Mouse (Mus musculus) left cerebral cortex, postnatal 36 days (tissue): ENCODE data around the gene Lmf1. TPM values are rescaled to one million over a fixed set of nuclear protein-coding genes. Genes with fewer than 3 reads are reported as not detected.

Experiments used
- DNase-seq, 2 experiments: peaks; one replicate each; pipeline ENCODE4 v3.0.0; 2021 to 2022; ENCODE audit warnings: low spot score in 2 of 2, mixed read lengths in 1 of 2
- intact Hi-C: fragments of 180-260 bp; cut with DNase I; formaldehyde crosslinking; loops from one replicate; pipeline ENCODE4 v1.15.1; 2025
- total RNA-seq, 2 experiments: library from RNA; stranded (reverse); gene quantifications; 2 replicates each; pipeline ENCODE4 v1.2.3; 2021

The Lmf1 gene
- total RNA-seq, 2 experiments from 2014 or later = 22.1 to 26.7 TPM

DNA sequence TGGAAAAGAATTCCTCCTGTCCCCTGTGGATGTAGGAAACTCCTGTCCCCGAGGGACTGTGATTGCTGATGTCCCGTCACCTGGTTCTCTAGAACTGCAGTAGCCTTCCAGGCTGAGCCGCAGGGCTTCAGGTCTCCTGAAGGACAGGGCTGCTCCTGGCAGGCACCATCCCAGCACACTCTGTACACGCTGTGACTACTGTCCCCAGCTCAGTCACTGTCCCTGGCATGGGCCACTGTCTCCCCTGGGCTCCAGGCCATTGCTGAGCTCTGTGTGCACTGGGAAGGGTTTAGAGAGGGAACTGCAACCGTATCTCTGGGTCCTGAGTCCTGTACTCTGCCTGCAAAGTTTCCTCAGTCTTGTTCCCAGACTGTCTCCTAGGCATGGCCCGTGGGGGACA, 13.5 kb downstream of the Lmf1 start:
- no peak for DNase-seq
- intact Hi-C loops = no loop called here

DNA sequence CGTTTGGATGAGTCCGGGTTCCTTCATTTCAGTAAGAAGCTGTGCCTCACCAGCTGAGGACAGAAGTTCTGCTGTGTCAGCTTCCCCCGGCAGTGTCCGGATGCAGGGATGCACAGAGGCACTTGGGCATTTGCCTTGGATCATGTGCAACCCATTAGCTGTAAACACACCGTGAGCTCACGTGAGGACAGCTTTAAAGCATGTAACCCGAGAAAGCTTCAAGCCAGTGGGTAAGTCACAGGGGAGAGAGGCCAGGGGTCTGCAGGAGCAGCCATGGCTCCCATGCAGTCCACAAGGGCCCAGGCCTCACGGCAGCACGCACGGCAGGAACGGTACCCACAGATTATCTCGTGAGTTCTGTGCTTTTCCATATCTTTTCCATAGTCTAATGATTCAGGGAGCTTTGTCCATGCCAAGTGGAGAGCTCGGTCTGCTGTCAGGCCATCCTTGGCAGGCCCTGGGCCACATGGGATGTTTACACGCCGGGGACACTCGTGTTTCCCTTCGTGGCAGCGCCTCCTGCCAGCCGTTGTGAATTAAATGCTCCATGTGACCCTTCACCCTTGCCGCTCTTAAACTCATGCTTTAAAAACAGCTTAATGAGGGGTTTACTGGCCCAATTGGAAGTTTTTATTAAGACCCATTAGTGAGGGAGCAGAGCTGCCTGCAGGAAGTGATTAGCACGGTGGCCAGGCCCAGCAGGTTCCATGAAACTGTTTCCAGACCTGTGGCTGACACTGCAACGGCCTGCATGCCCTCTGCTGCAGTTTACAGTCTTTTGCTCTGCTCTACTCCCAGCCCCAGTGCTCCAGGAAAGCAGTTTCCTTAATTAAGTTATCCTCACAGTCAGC, 14.8 kb downstream of the Lmf1 start:
- DNase-seq = no peak
- intact Hi-C loops = no loop called here

DNA sequence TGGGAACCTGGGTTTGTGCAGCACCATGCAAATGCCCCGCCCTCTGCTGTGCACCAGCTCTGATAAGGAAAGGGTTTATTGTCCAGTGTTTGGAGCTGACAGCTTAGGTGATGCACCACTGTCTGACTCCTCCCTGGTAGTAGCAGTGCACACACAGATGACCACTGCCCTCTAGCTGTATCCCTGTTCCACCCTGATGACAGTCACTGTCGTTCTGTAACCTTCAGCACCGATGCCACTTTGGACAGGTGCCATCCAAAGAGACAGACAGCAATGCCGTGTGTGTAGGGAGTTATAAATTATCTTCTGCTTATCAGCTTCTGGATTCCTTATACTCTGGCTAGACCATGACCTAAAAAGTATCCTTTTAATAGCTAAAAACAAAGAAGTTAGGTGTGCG, 16.6 kb downstream of the Lmf1 start:
- no peak for DNase-seq
- intact Hi-C loops = no loop called here

DNA sequence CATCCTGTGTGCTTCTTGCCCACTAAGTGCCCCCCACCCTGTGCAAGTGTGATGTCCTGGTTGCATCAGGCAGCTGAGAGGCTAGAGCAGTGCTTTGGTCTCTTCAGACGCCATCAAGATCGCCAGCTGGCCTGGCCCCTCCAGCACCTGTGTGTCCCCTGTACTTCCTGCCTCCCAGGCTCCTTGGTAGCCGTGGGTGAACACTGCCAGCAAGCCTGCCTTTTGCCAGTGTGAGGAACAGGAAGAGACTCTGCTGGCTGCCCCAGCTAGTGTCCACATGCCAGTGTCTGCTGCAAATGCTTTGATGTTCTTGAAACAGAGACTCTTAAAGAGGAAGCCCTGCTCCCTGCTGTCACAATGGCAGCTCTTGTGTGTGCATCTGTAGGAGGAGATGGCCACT, 18.7 kb downstream of the Lmf1 start:
- intact Hi-C loops = no loop called here
- no peak for DNase-seq

DNA sequence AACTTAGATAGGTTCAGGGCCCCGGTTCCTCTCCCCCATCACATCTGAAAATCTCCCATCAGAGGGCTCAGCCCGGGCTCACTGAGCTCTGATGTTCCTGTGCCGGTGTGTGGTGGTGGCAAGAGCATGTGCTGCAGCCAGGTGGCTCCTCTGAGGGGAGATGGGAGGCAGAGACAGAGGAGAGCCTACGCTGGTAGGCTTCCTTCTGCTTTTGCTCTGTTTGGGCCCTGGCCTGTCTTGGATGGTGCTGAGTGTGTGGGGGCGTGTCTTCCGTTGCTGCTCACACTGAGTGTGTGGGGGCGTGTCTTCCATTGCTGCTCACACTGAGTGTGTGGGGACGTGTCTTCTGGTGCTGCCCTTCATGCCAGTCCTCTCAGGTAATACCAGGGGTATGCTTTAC, 23.5 kb downstream of the Lmf1 start:
- intact Hi-C loops = no loop called here
- peak in 1 of 2 experiments; percentile 40 for DNase-seq

DNA sequence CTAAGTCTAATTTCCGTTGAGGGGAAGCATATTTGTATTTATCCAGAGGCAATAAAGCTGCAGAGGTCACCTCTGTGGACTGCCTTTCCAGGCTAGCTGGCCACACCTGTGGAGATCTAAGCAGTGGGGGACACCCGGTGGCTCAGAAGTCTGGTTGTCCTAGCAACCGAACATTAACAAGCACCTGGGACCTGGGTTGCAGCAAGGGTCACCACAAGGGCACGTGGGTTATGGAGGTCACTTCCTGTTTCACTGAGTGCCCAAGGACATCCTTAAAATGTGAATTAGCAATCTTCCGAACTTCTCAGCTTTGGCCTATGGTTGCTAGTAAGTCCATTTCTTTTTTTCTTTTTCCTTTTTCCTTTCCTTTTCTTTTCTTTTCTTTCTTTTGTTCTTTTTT, 25.3 kb downstream of the Lmf1 start:
- intact Hi-C loops = no loop called here
- DNase-seq = no peak

DNA sequence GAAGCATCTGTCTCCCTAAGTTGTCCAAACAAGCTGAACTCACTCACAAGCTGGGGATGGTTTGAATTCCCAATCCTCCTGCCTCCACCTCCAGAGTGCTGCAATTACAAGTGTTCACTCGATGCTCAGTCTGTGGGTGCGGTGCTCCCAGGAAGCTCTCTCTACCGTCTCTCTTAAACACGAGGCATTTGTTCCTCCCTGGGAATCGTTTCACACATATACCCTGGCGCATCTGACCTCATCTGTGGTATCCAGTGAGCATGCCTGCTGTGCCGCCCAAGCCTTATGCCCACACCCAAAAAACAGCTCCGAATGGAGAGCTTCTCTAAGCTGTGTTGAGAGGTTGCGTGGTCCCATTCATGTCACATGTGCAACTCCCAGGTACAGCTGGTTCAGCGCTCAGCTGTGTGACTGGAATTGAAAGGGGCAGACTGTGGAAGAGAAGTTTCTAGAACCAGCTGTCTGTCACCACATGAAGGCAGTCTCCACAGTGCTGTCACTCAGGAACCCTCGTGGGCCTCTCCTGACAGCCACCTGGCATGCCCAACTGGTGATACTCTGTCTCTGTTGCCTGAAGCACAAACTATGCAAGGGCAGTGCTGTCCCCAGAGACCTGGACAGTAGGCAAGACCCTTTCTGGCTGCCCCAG, 29.4 kb downstream of the Lmf1 start:
- intact Hi-C loops = no loop called here
- peak in 1 of 2 experiments; percentile 51 for DNase-seq

DNA sequence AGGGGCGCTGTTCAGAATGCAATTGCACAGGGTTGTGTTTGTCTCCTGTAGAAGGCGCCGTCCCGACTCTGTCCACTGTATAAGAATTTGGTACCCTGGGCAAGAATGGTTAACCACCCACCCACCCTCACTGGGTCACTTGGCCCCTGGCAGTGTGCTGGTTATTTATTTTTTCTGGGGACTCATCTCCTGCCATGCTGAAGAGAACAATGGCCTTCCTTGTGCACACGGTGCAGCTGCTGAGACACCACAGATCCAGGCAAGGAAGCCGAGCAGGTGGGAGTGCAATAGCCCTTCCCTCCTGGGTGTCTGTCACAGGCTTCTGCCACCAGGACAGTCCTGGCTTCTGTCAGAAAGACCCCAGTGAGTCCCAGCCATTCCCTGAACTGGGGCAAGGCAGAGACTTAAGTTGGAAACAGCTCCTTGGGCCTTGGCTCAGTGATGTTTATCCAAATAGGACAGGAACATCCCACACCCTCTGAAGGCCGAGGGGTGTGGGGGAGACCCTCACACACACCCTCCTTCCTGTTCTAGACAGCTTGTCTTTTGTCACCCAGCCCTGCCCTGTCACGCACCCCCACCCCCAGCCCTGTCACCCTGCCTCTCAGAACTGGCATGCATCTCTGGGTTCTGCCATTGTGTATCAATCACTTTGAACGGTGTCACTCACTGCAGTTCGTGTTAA, 30.1 kb downstream of the Lmf1 start:
- intact Hi-C loops = no loop called here
- DNase-seq = no peak

DNA sequence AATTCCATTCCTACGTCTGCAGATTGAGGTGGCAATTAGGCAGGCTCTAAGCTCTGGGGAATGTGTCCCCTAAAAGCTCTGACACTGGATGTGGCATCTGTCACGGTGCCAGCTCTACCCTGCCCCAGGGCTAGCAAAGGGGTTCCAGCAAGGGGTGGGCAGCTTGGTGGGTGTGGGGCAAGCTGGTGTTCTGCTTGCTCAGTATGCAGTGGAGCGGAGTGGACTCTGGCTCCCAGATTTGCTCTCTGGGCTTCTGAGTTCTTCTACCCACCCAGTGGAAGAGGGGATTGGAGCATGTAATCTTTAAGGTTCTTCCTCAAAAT, 30.6 kb downstream of the Lmf1 start:
- intact Hi-C loops = no loop called here
- DNase-seq = no peak

DNA sequence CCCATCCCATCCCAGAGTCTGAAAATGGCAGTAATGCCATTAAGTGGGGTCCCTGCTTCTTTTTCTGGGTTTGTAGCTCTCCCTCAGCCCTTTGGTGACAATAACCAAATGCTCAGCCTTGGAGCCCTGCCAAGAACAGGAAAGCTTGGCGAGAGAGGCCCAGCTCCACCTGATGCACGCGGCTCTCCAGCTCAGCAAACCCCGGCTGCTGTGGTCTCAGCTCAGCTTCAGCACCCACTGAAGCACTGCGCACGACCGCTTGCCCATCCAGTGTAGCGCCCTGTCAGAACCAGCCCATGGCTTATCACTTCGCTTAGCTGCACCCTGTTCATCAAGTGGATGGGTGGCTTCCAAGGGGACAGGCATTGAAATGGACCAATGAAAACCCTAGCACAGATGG, 31.3 kb downstream of the Lmf1 start:
- no peak for DNase-seq
- intact Hi-C loops = no loop called here

DNA sequence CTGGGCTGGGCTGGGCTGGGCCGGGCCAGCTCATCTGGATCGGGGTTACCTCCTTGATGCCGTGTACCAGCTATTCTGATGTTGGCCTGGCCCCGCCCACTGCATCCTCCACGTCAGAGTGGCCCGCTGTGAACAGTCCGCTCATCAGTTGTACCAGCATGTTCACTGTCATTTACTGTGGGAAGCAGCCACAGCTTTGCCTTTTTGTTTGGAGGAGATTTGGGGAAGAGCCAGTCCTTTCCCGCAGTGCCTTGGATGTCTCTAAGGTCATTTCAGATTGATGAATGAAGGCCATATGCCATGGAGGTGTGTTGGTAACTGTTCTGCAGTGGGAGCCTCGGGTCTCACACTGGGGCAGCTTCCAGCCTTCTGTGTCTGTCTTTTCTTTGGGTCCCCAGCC, 33.7 kb downstream of the Lmf1 start:
- no peak for DNase-seq
- intact Hi-C loops = no loop called here

DNA sequence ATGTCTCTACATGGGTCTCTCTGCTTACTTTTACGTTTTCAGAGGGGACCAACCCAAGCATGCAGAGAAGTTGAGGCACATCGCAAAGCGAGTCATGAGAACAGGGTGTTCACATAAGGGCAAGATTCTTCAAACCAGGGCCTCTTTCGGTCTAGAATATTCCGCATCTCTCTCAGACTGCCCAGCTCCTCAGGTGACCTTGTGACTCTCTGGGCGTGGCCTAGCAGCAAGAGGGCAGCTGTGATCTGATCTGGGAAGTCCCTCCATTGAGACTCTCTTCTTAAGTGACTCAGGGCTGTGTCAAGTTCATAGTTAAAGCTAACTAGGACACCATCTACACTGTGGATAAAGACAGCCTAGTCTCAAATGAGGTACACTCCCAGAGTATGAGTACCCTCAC, 34.4 kb downstream of the Lmf1 start:
- no peak for DNase-seq
- intact Hi-C loops = no loop called here

DNA sequence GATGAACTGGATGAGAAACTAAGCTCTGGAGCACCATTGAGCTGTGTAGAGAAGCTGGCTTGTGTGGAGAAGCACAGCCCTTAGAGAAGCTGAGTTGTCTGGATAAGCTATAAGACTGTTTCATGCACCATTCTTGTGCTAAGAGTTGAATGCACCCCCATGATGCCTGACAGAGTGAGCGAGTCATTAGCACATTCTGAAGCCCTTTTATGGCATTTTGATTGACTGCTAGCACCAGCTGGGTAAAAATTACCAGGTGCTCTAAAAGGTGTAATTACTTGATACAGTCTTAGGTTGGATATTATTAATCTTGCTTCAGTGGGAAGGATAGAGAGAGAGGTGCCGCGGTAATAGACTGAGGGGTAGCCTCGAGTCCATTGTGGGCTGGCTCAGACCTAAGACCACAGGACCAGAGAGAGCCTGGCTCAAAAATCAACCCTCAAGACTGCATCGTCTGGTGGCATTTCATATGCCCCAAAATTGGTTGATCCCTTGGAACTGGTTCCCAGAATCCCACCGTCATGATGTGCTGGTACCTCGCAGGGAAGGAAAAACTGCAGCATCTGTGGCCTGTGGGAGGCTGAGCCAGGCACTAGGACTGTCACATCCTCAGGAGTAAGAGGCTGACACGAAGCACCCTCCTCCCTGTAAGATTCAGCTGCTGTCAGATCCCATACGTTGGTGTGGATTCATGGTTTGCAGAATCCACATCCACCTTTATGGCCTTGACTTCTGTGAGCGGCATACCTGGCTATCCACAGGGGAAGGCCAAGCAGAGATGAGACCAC, 36.0 kb downstream of the Lmf1 start:
- no peak for DNase-seq
- intact Hi-C loops = no loop called here

DNA sequence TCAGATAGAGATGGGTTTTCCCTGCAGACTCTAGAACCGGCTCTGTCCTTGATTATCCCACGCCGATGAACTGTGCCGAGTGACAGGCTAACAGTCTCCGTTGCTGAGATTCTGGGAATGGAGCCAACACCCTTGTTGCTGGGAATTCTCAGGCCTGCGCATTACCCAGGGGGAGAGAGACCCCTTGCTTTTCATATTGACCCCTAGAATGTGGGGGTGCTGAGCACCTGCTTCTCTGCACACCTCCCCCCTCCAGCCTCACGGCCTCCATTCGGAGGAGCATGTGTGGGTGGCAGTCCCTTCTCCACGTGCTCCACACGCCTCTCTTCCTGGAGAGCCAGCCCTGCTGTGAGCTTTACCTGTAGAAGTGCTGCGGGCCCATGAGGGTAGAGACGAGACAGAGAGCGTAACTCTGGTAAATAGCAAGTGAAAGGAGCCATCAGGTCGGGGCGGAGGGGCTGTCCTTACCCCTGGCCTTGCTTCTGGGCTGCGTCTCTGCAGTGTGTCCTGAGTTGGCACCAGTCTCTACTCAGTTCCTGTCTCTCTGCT, 39.7 kb downstream of the Lmf1 start:
- peak; percentile 73 to 75 for DNase-seq
- intact Hi-C loops = no loop called here

DNA sequence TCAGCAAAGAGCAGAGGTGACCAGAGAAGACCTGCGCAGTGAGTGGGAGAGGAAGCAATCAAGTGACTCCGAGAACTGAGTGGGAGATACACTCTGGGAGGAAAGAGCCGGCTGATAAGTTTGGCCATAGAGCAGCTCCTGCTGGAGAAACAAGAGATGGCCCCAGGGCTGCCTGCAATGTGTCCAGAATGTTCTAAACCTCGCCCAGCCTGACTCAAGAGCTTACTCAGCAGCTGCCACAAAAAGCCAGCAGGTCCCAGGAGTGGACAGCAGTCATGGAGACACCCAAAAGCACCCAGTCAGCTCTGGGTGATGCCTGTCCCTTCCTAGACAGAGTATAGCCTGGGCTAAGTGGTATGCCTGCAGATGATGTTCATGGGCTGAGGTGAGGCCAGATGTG, 44.6 kb downstream of the Lmf1 start:
- DNase-seq = no peak
- intact Hi-C loops = no loop called here

DNA sequence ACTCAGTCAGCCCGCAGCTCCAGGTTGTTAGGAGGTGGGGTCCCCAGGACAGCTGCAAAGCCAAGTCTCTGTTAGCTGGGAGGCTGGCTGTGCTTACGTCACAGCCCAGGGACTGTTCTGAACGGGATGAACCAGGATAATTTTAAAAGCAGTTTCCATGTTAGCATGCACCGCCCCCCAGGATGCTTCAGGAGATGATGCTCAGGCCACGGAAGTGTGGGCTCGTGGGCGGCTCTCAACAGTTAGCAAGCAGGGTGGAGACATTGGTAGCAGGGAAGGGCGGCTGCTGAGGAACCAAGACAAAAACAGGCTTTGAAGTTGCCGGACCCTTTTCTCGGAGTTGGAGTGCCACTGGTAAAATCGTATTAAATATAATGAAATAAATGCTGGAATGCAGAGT, 45.0 kb downstream of the Lmf1 start:
- intact Hi-C loops = loop anchor here (1.0 kb wide), 1 partner anchor 68 kb away; no protein-coding TSS in a partner anchor
- DNase-seq = peak; percentile 76 to 87

DNA sequence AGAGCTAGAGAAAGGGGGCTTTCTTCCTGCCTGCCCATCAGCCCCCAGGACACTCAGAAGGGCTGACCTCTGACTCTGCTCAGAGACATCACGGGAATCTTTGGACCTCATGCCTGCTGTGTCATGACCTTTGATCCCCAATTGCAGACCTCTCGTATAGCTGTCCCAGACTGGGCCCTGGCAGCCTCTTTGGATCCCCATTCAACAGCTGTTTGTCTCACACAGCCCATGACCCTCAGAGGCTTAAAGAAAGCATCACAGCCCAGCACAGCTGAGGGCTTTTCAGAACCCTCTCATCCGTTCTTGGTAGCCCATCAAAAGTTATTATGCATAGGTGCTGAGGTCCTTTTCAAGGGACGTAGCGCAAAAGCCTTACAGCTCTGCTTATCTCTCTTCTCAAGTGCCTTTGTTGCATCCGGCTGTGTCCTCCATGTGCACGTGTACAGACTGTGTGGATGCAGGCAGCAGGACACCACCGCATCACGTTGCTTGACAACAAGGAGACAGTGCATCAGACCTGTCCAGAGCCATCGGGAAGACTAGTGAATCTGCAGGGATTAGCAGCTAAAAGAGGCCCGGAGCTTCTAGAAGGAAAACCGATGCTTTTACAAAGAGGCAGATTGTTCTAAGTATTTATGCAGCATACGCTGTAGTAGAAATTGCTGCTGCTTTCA, 45.7 kb downstream of the Lmf1 start:
- intact Hi-C loops = loop anchor here (1.0 kb wide), 1 partner anchor 68 kb away; no protein-coding TSS in a partner anchor
- peak in 1 of 2 experiments; percentile 57 for DNase-seq

DNA sequence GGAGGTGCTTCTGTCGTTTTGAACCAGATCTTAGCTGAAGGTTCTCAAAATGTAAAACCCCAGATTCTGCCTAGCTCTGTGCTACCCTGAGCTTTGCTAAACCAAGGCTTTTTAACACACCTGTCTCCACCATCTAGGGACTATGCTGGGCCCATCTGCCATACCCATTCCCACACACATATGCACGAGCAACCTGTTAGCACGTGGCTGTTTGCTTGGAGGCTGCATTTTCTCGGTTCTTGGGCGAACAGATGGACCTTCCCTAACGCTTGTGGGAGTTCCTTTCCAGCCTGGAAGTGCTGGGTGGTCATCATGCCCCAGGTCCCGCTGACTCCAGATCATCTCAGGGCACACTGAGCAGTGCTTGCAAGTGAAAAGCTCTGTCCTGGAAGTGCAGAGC, 46.4 kb downstream of the Lmf1 start:
- peak; percentile 85 to 87 for DNase-seq
- intact Hi-C loops = no loop called here
